Mouse (Mus musculus) Muller cell, postnatal 12 days (primary cell): Measurements from ENCODE around the gene Cul5.

Experiments
- DNase-seq: peaks from one replicate; pipeline ENCODE4 v3.0.0-alpha.2; 2015; ENCODE audit errors: inconsistent ontology term

Gene Cul5

DNA sequence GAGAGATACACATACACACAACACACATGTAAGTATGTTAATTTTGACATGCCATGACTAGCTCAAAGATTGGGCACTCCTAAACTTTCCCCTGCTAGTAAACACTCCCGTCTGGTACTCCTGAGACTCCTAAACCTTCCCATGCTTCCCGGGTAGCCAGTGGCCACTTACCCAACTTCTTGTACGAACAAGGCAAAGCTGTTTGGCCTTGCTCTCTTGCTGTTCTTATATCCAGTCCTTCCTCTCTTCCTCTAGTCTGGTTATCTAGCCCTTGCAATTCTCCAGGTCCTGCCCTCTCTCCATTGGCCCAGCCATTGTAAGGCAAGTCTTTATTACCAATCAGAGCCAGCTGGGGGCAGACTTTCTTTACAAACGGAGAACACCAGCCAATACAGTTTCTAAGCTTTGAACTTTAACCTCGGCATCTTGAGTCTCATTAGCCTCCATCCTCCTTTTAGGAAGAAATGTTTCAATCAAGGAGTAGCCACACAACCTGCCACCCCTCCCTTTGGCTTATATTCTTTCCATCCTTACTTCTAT, at the start of gene Cul5:
Cul5 (minus strand) TSS at position 335 of the 540 bp plus-strand sequence.
- DNase-seq = no peak

DNA sequence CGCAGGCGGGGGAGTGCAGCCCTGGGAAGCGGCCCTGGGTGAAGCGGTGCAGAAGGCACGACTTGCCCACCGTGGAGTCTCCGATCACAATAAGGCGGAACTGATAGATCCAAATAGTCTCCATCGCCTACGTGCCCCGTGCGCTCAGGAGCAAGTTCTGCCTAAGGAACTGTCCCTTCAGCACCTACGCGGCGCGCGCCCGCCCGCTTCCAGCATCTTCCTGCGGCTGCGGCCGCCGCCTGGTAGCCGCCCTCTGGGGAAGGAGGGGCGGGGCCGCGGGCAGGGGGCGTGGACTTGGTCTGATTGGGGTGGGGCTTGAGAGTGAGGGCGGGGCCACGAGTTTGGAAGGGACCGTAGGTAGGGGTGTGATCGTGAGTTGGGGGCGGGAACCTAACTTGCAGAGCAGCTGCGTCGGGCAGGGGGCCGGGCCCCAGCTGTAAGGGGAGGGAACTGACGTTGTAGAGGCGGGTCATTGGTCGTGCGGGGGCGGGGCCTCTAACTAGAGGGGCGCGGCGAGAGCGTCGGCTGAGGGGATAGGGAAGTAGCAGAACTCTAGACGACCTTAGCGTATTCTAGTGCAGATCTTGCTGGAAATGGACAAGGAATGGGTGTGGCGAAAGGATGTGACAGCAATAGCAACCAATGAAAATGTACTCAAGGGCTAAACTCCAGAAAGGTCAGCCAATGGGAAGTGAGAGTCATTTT, 36.3 kb upstream of the Cul5 start, which contains the start of gene Rab39:
Rab39 (minus strand) TSS at position 241 of the 705 bp plus-strand sequence.
- DNase-seq = peak; percentile 97

DNA sequence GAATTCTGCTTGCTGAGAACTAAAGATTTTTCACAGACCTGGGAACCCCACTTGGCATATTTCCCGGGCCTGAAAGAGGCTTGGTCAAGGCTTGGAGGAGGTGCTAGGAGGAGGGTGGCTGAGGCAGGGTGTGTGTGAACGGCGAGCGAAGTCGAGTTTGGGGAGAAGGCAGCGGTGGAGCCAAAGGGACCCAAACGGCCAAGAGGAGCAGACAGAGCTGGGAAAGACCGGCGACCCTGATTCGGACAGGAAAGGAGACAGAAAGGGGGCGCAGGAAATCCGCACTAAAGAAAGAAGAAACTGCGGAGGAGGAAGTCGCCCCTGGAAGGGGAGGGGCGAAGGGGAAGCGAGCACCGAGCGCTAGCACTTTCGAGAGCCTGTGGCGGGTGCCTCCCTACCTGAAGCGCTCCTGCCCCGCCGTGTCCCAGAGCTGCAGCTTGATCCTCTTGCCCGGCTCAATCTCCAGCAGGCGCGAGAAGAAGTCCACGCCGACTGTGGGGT, 35.7 kb upstream of the Cul5 start:
- DNase-seq = no peak

DNA sequence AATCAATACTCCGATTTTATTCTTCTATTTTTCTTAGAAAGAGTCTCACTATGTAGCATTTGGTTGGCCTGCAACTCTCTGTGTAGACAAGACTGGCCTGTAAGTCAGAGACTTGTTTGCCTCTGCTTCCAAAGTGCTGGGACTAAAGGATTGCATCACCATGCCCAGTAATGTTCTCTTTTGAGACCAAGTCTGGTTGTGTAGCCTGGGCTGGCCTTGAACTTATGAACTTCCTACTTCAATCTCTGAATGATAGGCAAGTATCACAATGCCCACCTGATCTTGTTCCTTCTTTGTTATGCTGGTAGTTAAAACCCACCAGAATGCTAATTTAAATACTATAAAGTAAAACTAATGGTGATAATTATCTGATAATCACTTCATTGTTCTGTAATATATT, 33.2 kb upstream of the Cul5 start:
- DNase-seq = no peak

DNA sequence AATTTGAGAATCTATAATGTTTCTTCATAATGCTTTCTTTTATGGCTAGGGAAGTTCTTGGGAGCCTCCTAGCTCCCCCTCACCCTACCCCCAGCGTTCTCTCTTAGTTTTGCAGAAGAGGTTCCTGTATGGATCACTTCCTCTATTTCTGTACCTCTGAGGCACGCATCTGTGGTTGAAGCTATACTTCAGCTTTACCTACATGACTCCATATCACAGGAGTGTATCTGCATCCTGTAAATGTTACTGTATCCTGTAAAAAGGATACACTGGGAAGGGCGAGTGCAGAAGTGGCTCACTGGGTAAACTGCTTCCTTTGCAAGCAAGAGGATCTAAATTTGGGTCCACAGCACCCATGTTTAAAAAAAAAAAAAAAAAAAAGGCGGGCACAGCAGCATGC, 30.7 kb upstream of the Cul5 start:
- no peak for DNase-seq

DNA sequence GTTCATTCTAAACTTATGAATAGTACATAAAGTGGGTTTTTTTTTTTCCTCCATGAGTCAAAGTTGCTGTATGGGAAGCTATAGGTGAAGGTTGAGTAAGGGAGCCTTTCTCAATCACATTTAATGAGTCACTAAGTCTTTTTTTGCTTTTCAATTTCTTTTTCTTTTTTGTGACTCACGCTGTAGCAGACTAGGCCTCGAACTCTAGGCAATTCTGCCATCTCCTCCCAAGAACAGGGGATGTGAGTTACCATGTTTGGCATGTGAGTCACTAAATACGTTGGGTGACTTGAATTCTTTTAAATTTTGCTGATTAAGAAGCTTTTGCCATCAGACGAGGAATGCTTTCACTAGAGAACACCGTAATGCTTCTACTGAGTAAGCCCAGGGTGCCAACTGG, 26.0 kb upstream of the Cul5 start:
- DNase-seq = no peak

DNA sequence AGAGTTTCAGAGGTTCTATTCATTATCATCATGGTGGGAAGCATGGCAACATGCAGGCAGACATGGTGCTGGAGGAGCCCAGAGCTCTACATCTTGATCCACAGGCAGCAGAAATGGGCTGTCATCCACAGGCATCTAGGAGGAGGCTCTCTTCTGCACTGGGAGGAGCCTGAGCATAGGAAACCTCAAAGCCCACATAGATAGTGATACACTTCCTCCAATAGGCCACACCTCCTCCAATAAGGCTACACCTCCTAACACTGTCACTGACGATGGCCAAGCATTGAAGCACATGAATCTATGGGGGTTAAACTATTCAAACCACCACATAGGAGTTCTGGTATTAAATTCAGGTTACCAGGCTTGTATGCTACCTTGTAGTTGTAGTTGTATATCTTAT, 23.9 kb upstream of the Cul5 start:
- no peak for DNase-seq

DNA sequence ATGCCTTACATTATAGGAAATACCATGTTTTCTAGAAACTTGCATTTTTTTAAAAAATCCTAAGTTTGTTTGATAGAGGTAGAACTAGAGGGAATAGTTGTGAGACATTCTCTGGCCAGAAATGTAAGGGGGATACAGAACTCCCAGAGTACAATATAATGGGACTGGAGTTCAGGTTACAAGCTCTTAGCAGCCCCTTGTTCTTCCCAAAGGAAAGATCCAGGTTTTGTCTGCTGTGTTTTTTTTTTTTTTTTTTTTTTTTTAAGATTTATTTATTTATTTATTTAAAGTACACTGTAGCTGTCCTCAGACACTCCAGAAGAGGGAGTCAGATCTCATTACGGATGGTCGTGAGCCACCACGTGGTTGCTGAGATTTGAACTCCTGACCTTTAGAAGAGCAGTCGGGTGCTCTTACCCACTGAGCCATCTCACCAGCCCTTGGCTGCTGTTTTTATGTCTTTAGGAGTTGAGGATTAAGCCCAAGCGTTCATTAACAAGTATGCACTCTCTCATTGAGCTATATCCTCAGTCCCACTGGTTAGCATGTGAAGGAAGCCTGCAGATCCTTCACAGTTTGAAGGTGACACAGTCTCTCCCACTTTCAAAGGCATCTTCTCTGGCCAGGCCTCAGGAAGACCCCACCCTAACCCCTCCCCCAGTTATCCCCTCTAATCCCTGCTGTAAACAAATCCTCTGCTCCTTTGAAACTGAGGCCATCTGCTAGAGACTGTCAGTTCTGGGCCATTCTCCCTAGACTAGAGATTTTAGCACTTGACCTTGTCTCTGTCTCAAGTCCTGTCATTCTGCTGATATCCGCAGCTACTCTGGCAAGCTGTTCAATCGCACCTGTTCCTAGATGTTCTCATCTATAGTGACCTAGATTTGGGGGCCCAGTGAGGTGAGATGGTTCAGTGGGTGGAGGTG, 22.2 kb upstream of the Cul5 start:
- DNase-seq = no peak

DNA sequence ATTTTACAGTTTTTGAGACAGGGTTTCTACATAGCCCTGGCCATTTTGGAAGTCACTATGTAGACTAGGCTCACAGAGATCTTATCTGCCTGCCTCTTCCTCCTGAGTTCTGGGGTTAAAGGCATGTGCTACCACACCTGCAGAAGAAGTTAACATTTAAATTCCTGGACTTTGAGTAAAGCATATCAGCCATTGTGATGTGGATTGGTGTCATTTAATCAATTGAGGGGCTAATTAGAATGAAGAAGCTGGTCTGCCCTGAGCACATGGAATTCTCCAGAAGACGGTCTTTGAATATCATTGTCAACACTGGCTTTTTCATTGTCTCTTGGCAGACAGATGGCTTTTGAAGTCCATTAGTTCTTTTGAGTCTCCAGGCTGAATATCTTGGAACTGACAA, 11.0 kb upstream of the Cul5 start:
- no peak for DNase-seq

DNA sequence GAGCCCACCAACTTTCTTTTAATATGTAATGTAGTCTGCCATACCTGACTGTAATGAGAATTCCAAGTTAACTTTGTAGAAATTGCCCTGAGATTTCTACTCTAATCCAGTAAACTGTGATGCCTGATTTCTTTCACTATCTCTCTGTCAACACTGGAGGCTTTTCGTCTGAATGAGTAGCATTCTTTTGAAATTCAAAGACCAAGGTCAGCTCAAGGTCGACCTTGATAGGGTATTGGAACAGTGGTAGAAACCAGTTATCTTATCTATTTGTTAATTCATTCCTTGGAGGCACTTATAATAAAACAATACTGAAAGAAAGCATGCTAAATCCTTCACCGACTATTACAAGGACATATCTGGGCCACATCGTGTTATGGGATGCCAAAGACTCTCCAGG, 7.1 kb upstream of the Cul5 start:
- DNase-seq = no peak

DNA sequence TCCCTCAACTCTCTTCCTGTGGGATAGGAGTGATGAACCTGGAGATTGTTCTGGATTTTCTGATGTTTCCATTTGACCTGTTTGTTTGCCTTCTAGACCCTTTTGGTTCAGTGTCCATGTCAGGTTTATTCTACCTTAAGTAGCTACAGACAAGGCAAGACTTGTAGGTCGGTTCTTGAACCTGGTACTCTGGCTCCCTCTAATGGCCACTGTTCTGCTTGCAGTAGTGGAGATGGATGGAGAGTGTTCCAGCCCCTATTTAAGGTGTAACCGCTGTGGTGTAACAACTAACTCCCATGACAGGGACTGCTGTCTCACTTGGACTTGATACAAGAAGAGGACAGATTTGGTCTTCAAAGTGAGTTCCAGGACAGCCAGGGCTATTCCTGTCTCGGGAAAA, 3.8 kb upstream of the Cul5 start:
- peak; percentile 54 for DNase-seq

DNA sequence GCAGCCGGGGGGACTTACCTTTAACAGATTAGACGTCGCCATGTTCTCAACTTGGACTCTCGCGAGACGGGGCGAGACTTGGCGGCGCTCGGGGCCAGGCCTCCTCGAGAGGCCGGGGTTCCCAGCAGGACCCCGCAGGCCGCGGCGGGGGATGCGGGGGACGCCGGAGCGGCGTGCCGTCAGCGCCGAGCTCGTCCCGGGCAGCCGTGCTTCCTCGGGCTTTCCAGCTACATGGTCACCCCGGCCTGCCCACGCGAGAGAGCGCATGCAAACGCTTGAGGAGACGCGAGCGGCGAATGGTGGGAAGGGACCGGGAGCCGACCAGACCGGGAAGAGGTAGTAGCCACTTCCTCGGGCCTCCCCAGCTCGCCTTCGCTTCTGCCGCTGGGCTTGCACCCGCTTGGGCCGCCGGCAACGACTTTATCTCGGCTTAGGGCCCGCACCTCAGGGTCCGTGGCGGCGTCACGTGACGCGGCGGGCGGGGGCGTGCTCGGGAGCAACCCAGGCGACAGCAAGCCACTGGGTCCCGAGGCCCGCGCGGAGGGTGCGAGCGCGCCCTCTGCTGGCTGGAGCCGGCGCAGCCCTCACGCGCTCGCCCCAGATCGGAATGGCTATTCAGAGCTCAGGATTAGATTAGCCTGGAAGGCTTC, 2.7 kb downstream of the Cul5 start:
- DNase-seq = peak; percentile 96

DNA sequence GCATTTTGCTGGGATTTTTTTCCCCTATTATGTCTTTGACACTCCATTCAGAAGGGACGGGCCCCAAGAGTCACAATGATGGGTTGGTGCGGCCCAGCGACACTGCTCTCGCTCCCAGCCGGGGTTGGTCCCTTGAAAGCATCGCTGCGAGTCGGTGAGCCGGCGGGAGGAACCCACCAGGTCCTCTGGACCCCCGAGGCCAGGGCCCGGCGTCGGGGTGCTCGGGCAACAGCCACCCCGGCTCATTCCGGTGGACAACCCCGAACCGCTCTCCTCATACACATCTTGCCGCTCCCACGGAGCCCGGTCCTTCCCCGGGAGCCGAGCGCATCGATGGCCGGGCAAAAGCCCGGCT, 3.2 kb downstream of the Cul5 start:
- DNase-seq = no peak

DNA sequence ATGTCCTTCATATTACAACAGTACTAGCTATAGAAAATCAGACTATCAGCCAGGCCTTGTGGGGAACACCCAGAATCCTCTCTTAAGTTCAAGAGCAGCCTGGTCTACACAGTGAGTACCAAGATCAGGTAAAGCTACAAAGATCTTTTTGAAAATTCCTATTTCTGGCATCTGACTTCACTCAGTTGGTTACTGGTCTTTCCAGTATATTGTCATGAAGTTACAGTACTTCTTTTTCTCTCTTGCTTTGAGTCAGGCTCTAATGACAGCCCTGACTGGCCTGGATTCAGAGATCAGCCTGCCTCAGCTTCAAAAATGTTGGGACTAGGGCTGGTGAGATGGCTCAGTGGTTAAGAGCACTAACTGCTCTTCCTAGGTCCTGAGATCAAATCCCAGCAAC, 4.4 kb downstream of the Cul5 start:
- no peak for DNase-seq

DNA sequence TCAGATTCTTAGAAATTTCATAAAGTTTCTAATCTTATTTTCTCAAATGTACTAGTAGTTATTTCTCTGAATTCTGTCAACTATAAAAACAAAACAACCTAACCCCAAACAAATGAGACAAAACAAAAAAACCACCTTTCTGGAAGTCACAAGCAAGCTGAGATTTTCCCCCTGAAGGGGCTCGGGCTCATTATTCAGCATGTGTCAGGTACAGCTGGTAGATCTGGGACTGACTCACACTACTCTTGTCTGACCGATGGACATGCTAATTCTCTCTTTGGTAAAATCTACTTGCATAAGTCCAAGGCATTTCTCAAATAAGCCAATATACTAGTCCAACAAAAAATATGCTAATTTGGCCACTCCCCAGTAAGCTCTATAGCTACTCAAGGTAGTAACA, 5.0 kb downstream of the Cul5 start:
- no peak for DNase-seq

DNA sequence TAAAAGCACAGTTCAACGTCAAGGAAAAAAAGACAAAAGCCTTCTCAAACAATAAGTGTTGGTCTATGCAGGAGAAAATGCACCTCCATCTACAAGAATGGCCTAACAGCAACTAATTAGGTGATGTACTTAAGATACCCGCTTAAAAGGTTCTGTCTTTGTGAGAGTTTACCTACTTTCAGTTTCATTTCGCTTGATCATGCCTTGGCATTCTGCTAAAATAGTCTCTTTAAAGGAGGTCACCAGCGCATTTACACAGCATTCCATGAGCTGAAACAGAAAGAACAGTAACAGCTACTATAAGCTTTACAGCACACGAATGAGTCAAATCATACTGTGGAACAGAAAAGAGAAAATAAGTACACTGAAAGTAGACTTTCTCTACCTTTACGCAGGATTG, 35.0 kb downstream of the Cul5 start:
- DNase-seq = no peak

DNA sequence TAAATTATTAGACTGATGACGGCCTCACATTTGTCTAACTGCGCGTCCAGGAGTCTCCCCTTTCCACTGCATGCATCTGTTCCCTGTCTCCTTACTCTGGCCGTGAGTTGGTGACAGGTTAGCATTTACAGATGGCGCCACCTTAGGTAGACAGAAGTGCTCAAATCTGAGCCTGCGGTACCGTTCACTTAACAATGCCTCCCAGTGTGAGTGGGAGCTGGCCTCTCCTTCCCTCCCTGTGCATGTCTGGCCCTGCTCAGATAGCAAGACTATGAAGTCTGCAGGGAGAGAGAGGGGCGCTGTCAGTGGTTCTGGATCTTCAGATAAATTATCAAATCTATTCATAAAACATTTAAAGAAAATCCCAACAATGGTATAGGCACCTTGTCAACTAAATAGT, 54.6 kb downstream of the Cul5 start:
- DNase-seq = no peak

DNA sequence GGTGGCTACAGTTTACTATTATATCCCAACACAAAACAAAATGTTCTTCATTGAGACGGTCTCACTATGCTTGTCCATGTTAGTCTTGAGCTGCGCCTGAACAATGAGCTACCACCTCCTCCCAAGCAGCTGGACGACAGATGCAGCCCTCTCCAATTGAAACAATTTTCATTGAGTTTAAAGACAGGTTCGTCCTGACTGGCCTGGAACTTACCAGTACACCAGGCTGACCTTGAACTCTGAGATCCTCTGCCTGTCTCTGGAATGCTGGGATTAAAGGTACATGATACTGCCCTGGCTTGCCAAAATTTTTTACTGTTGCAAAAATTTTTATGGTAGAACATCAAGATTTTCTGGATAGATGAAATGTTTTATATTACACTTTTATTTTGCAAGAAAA, 55.5 kb downstream of the Cul5 start:
- no peak for DNase-seq

DNA sequence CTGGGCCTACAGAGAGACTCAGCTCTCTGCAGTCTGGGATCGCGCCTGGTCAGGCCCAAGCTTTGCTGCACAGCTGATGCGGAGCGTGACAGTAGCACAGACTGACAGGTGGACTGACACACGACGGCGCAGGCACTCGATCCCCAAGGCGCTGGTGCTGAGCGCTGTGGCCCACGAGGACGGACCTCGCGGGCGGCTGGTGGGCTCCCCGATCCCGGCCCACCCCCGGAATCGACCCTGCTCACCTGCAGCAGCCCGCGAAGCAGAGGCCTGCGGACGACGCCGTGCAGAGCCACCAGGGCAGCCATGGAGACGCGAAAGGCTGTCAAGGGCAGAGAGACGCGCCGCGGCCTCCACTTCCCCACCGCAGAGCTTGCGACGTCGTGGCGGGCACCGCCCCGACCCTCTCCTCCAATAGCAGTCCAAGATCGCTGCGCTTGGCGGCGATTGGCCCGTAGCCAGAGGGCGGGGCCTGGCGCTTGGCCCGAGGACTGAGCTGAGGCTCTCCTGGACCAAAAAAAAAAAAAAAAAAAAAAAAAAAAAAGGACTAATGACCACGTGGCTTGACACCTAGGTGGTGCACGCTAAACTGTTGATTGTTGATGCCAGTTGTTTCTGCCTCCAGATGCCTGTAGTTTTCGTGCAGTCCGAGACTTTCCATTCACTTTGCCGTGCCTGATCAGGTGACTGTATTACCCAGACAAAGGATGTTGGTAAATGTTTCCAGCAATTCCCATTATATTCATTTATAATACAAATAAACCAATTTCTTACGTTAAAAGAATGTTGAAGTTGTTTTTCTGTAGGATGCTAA, 59.6 kb downstream of the Cul5 start, which contains the start of gene Acat1:
Acat1 (minus strand) TSS at position 415 of the 814 bp plus-strand sequence.
- DNase-seq = peak; percentile 96

DNA sequence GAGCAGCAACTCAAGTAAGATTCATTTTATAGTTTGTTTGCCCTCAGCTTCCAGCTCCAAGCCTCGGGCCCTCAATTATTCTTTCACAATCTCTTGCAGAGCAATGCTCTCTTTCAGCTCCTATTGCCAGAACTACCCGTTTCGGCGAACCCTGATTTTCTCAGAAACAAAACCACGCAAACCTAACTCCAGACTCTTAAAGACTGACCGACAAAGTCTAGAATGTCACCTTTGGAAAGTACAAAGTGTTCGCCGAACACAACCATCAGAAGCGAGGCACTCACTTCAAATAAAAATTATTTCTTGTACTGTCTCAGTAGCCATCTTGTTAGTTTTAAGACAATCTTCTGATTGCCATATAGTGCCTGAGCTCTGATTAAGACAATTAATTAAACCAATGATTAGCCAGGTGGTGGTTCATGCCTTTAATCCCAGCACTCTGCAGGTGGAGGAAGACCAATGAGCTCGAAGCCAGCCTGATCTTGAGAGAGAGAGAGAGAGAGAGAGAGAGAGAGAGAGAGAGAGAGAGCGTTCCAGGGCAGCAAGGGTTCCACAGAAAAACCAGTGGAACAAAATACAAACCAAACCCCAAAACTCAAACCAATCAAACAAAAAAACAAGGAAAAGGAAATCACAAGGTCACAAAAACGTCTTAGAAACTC, 60.4 kb downstream of the Cul5 start:
- no peak for DNase-seq

DNA sequence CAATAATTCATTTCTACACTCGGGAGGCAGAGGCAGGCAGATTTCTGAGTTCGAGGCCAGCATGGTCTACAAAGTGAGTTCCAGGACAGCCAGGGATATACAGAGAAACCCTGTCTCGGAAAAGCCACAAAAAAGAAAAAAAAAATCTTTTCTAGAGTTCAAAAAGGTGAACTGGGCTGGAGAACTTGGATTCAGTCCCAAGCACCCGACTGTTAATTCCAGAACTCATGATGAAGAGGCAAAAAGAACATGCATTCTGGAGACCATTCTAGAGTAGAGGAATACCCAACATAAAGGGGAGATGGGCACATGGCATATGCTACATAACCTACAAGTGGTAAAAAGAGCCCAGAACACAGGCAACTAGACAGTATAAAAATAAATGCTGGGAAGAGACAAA, 62.0 kb downstream of the Cul5 start:
- DNase-seq = no peak
